Mouse (Mus musculus): ENCODE measurements around the gene Snx20.

- TF ChIP-seq POLR2A (IDR thresholded peaks at IDR 0.05; ENCODE audit: low read depth, low read length) (no peak), MEF2A (IDR thresholded peaks at IDR 0.05; ENCODE audit: borderline replicate concordance, low read depth, low read length) (no peak), CTCF (conservative IDR thresholded peaks at IDR 0.05 in 1 of 2, IDR thresholded peaks at IDR 0.05 in 1 of 2; ENCODE audit: low read depth in 2 of 2, low read length in 2 of 2) (no peak), EP300 (IDR thresholded peaks at IDR 0.05; ENCODE audit: low read length) (no peak), ZNF384 (IDR thresholded peaks at IDR 0.05; ENCODE audit: low read depth, low read length) (no peak), RAD21 (IDR thresholded peaks at IDR 0.05; ENCODE audit: low read depth, low read length) (no peak), E2F4 (IDR thresholded peaks at IDR 0.05; ENCODE audit: insufficient replicate concordance, low read depth, low read length) (no peak)
Observed at GRCm38 (mm10) chr8:88628001-88628774, 7.7 kb downstream of the Snx20 start.
